Mouse (Mus musculus) granulocyte monocyte progenitor cell, adult 5-6 weeks (primary cell): ENCODE data around the gene Washc4. TPM values are rescaled to one million over a fixed set of nuclear protein-coding genes. Genes with fewer than 3 reads are reported as not detected.

Experiments
- ATAC-seq: replicated peaks from 2 replicates; pipeline ENCODE4 v1.8.0; 2016; ENCODE audit warnings: mild to moderate bottlenecking, moderate TSS enrichment, inconsistent platforms; ENCODE audit not compliant: poor library complexity, severe bottlenecking
- total RNA-seq, 2 experiments: library from RNA; stranded (forward) in 1 of 2; stranded (reverse) in 1 of 2; fragments of 200-712, 200-1000 nt in 1 of 2; fragments of >200 nt in 1 of 2; fragmentation: Nextera tagmentation in 1 of 2; gene quantifications; 2 replicates each; pipeline ENCODE4 v1.2.3; 2014 to 2017

The Washc4 gene
- total RNA-seq, 2 experiments from 2014 or later, result 19.6 to 37.1 TPM

GRCm38 (mm10) chr10:83592616-83593015, 49.1 kb downstream of the Washc4 start:
- ATAC-seq, result no peak

GRCm38 (mm10) chr10:83594526-83594925, 51.0 kb downstream of the Washc4 start:
- ATAC-seq, result no peak

GRCm38 (mm10) chr10:83600650-83601049, 57.1 kb downstream of the Washc4 start:
- no peak for ATAC-seq

- no peak for ATAC-seq
These were observed 60.5 kb downstream of the Washc4 start for GRCm38 (mm10) chr10:83603956-83604564.

- no peak for ATAC-seq
These were observed 62.2 kb downstream of the Washc4 start for GRCm38 (mm10) chr10:83605637-83606183.

GRCm38 (mm10) chr10:83607111-83607510, 63.6 kb downstream of the Washc4 start:
- ATAC-seq, result no peak

GRCm38 (mm10) chr10:83608596-83608995, 65.0 kb downstream of the Washc4 start:
- no peak for ATAC-seq

GRCm38 (mm10) chr10:83610518-83610917, 67.0 kb downstream of the Washc4 start:
- no peak for ATAC-seq

GRCm38 (mm10) chr10:83611863-83612262, 68.3 kb downstream of the Washc4 start:
- ATAC-seq, result no peak

- ATAC-seq, result no peak
These were observed 69.2 kb downstream of the Washc4 start for GRCm38 (mm10) chr10:83612648-83613215.

- ATAC-seq, result peak; percentile 64
These were observed 73.8 kb downstream of the Washc4 start for GRCm38 (mm10) chr10:83617366-83617765.

- ATAC-seq, result no peak
These were observed 75.4 kb downstream of the Washc4 start for GRCm38 (mm10) chr10:83618819-83619440.

GRCm38 (mm10) chr10:83620350-83621055, 77.0 kb downstream of the Washc4 start:
- no peak for ATAC-seq

GRCm38 (mm10) chr10:83624065-83624464, 80.5 kb downstream of the Washc4 start:
- no peak for ATAC-seq

GRCm38 (mm10) chr10:83624841-83625240, 81.3 kb downstream of the Washc4 start:
- no peak for ATAC-seq

GRCm38 (mm10) chr10:83627113-83627687, 83.6 kb downstream of the Washc4 start:
- no peak for ATAC-seq

- no peak for ATAC-seq
These were observed 84.7 kb downstream of the Washc4 start for GRCm38 (mm10) chr10:83628241-83628640.

- ATAC-seq, result no peak
These were observed 85.7 kb downstream of the Washc4 start for GRCm38 (mm10) chr10:83629190-83629781.

- no peak for ATAC-seq
These were observed 86.3 kb downstream of the Washc4 start for GRCm38 (mm10) chr10:83629878-83630277.

- no peak for ATAC-seq
These were observed 87.3 kb downstream of the Washc4 start for GRCm38 (mm10) chr10:83630899-83631298.
